Mouse (Mus musculus): Measurements from ENCODE around the gene Rnf113a2.

DNA sequence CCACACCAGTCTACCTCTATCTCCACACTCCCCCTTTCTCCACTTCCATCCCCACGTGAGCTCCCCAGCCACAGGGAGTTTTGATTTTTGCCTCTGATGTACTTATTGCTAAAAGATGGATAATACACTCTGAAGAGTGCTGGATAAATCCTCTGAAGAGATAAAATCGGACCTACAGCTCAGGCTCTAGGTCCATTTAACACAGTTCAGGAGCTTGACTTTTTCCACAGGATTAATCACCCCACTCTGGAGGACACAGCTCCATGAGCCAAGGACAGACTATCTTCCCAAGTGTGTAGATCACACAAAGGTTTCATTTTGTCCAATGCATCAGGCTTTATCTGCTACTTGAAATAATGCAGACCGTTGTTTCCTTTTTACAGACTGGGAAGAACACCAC is 16.9 kb upstream of the Rnf113a2 start:
- TF ChIP-seq POLR2A (IDR thresholded peaks at IDR 0.05; ENCODE audit: insufficient read length, low read depth) (no peak), USF1 (IDR thresholded peaks at IDR 0.05; ENCODE audit: low read depth) (no peak), TCF12 (IDR thresholded peaks at IDR 0.05; ENCODE audit: insufficient read depth, poor library complexity, severe bottlenecking) (no peak), MYOD1 (IDR thresholded peaks at IDR 0.05; ENCODE audit: control insufficient read depth in 1 of 3, insufficient read length in 2 of 3, low read depth in 2 of 3) (no peak), MAX (IDR thresholded peaks at IDR 0.05; ENCODE audit: low read depth) (no peak), MYOG (IDR thresholded peaks at IDR 0.05; ENCODE audit: control insufficient read depth in 1 of 3, insufficient read depth in 1 of 3, insufficient read length in 2 of 3, low read depth in 2 of 3) (no peak), POLR2AphosphoS2 (IDR thresholded peaks at IDR 0.05; ENCODE audit: insufficient read length, low read depth) (no peak), TCF3 (IDR thresholded peaks at IDR 0.05; ENCODE audit: insufficient read length, low read depth) (no peak)
